Mouse (Mus musculus) hematopoietic stem cell, adult 5-6 weeks (primary cell): ENCODE measurements around the gene Gtpbp4. TPM values are rescaled to one million over a fixed set of nuclear protein-coding genes. Genes with fewer than 3 reads are reported as not detected.

Experiments used
- ATAC-seq, 2 experiments: fragments of 125-278 bp in 1 of 2; replicated peaks in 1 of 2; 2 replicates each; pipeline ENCODE4 v1.8.0; 2016 to 2017; ENCODE audit warnings: inconsistent platforms in 2 of 2, mild to moderate bottlenecking in 2 of 2, moderate number of reproducible peaks in 2 of 2, low read depth in 1 of 2, moderate TSS enrichment in 1 of 2; ENCODE audit not compliant: low FRiP score in 2 of 2, poor library complexity in 2 of 2, severe bottlenecking in 2 of 2, insufficient read depth in 1 of 2, low TSS enrichment in 1 of 2
- total RNA-seq: library from RNA; stranded (forward); fragments of 172-1452, 232-1000 nt; gene quantifications from 2 replicates; pipeline ENCODE4 v1.2.3, GENCODE M21; 2017

Gtpbp4 gene
- 102 and 139 TPM in 2 replicates for total RNA-seq

DNA sequence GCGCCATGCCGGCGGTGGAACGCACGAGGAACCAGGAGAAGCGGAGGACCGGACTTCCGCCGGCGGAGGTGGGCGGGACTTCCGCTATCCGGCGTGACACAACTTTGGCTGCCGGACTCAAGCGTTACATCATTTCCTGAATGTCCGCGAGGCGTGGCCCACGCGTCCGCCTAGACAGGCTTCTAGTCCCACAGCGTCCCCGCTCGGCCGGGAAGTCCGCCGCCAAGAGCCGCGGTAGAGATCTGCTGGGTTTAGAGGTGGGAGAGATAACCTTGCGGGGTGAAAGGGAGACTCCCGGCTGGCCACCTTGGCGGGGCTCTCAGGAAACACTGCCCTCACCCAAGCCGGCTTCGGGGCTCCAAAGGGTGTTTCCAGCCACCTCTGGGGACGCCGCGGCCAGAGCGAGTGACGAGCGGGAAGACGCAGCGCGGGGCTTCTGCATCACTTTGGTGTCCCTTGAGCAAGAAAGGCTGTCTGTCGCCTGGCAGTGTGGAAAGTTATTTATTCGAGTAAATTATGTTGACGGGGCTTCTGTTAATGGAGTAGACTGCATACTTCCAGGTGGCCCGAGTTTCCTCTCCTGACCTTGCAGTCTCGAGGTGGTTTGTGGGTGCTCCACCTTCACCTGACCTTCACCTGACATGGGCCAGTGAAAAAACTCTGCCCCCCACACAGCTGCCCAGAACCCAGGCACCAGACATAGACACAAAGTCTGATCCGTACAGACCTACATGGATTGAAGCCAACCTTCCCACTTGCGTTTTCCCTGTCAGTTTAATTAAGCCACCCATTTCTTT lies at the start of gene Gtpbp4:
Gene Gtpbp4 (minus strand): TSS at position 94 of the 797 bp plus-strand sequence.
- peak; percentile 92 to 93 for ATAC-seq

DNA sequence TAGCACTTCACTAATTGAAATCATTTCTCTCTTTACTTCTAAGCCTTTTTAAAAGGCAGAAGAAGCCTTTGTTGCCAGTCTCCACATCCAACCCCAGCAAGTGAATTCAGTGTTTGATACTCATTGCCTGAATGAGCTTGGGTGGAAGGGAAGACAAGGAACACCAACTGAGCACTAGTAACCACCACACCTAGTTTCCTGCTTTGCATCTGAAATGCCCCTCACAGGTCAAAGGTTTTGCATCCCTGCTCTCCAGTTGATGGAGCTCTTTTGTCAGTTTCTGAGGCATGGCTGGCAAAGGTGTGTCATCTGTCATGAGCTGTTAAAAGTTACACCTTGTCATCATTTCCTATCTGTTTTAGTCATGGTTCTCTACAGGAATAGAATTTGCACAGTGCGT lies 48.8 kb upstream of the Gtpbp4 start:
- no peak for ATAC-seq

- no peak for ATAC-seq
Observed at GRCm38 (mm10) chr13:9043289-9044049, 47.6 kb upstream of the Gtpbp4 start.

- ATAC-seq: no peak
Observed at GRCm38 (mm10) chr13:9040626-9041025, 44.7 kb upstream of the Gtpbp4 start.

- no peak for ATAC-seq
Observed at GRCm38 (mm10) chr13:9031996-9032661, 36.2 kb upstream of the Gtpbp4 start.

DNA sequence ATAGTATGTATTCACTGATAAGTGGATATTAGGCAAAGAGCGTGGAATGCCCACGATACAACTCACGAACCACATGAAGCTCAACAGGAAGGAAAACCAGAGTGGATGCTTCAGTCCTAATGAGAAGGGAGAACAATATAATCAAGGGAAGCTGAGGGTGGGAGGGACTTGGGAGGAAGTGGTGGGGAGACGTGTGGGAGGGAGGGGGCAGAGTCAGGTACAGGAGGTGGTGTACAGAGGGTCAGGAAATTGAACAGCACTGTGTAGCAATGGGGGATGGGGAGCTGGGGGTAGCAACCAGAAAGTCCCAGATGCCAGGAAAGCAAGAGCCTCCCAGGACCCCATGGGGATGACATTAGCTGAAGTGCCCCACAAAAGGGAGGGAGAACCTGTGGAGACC lies 34.5 kb upstream of the Gtpbp4 start:
- ATAC-seq: no peak

DNA sequence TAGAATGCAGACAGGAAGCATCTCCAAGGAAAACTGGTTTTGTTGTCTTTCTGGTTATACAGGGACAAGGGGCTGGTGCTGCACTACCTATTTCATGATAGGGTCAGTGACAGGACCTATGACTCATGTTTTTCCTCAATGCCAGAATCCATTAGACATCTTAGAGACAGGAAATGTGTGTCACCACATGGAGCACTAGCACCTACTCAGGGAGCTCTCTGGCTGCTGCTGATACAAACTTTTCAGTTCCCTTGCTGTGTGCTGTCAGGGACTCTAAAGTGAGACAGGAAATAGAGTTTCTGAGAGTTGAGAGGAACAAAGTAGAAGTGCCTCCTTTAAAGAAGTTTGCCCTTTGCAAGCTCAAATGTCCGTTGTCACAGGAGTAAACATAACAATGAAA lies 31.4 kb upstream of the Gtpbp4 start:
- peak; percentile 63 to 74 for ATAC-seq

DNA sequence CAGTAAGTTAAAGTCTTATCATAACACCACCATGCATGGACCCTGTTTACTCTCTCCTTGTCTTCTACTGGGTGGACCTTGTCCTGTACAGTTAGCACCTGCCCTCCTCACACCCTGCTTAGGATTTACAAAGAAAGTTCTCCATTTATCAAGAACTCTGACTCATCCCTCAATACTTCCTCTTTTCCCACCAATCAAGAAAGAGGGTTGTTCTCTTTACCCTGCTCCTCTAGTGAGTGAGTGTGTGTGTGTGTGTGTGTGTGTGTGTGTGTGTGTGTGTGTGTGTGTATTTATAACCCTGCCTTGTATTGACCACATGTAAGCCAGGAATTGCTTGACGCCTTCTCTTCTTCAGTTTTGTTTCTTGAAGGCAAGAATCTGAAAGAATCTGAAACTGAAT lies 26.7 kb upstream of the Gtpbp4 start:
- ATAC-seq: peak; percentile 82 to 90

GRCm38 (mm10) chr13:9021556-9021955 lies 25.7 kb upstream of the Gtpbp4 start:
- no peak for ATAC-seq

DNA sequence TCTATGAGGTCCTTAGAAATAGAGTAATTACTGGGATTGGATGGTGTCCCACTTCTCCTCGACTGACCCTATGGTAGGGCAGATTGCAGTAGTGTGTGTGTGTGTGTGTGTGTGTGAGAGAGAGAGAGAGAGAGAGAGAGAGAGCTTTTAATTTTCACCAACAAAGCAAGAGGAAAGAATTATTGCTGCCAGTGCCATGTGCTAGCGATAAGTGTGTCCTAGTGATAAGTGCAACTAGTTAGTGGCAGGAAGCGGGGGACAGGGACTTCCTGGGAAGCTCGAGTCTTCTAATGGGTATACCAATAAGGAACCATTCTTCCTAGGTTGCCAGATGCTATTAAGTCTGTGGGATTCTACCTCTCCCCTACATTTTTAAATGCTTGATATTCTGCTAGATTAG lies 23.8 kb upstream of the Gtpbp4 start:
- no peak for ATAC-seq

DNA sequence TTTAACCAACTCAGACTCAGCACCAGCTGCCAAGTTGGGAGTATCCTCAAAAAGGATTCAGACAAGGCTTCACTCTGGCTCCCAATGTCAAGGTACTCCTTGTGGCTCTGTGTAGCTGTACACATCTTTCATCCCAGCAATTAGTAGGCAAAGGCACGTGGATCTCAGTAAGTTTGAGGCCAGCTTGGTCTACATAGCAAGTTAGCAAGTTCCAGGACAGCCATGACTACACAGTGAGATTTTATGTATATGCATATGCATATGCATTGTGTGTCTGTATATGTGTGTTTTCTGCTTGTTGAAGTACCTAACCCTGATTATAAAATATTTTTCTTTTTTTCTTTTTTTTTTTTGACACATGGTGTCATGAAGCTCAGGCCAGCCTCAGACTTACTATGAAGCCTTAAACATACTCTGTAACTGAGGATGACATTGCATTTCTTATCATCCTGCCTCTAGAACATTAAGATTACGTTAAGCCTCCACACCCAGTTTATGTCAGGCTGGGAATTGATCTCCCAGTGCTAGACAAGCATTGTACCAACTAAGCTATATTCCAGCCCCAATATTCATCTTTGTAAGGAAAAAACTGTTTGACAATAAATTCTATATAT lies 23.2 kb upstream of the Gtpbp4 start:
- no peak for ATAC-seq

DNA sequence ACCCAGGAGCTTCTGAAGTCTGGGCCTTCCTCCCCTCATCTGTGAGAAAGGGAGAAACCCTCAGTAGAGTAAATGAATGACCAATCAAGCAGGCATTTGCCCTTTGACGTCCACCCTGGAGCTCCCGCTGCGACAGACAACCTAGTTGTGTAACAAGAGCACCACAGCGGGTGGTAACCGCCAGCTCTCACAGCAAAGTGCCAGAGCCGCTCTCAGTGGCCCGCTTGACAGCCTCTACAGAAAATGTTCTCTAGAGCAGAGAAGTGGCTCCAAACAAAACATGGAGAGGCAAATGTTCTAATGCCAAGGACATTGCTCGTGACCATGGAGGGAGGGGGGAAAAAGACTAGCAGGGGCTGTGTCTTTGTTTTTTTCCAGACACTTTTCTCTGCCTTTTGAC lies 21.3 kb upstream of the Gtpbp4 start:
- ATAC-seq: no peak

DNA sequence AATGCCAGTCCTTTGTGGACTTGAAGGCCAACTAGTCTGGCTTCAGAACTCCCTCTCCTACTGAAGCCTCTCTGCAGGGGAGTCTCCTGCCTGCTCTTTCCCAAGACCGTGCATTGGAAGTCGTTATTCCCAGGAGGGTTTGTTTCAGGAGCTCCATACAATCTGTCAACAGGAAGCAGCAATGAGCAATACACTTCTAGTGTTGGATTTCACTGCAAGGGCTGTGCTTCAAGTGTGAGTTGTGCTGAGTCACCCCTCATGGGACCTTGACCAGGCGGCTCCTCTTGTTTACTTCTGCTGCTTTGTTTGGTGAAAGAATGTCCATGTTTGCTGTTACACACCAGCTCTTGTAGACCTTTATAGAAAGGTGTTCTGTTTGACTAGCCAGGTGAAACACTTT lies 18.5 kb upstream of the Gtpbp4 start:
- no peak for ATAC-seq

DNA sequence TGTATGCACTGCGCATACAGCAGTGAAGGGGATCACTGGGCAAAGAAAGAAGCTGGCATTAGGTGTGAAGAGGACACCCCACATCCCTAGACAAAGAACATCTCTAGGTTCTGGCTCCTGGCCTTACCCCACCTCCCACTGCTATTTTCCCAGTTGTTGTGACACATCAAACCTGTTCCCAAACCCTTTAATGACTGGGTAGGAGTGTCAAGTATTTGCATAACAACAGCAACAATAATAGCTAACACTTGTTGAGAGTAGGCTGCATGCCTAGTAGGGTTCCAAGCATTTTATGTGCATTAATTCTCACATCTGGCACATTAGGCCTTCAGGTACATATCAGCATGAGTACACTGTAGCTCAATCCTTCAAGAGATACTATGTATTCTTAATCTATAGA lies 17.6 kb upstream of the Gtpbp4 start:
- no peak for ATAC-seq

DNA sequence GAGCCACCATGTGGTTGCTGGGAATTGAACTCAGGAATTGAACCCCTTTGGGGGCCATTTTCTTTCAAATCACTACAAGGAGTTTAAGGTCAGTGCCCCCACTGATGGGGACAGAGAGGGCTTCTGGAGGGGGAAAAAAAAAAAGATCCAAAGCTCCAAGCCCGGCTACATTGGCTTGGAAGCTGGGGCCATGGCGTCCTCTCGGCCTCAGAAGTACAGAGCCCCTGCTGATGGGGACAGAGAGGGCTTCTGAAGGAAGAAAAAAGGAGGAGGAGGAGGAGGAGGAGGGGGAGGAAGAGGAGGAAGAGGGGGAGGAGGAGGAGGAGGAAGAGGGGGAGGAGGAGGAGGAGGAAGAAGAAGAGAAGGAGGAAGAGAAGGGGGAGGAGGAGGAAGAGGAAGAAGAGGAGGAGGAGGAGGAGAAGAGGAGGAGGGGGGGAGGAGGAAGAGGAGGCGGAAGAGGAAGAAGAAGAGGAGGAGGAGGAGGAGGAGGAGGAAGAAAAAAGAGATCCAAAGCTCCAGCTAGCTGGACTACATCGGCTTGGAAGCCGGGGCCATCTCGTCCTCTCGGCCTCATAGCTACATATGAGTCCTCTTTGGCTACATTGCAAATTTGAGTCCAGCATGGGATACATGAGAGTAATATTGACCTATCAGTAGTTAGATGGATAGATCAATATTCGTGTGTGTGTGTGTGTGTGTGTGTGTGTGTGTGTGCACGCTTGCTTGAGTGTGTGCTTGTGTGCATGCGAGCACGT lies 15.9 kb upstream of the Gtpbp4 start:
- ATAC-seq: peak; percentile 96 to 99

DNA sequence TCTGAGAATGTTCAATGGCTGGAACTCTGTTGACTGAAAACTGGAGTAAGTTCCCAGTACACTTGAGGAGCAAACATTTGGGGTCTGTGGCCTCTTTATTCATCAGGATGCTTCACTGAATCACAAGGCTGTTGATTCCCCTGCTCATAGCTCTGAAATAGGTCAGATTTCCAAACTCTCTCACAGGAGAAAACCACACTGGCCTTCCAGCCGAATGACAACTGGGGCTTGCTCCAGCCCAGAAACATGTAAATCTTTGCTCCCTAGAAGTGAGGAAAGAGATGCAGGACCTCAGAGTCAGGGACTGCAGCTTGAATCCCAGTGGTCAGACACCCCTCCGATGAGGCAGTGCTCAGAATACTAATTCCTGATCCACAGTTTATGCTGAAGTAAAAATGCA lies 7.4 kb upstream of the Gtpbp4 start:
- ATAC-seq: no peak

- ATAC-seq: no peak
Observed at GRCm38 (mm10) chr13:8999464-8999863, 3.6 kb upstream of the Gtpbp4 start.
